Mouse (Mus musculus): ENCODE data around the gene Zfp1. TPM values are rescaled to one million over a fixed set of nuclear protein-coding genes. Genes with fewer than 3 reads are reported as not detected.
A peak's percentile ranks its signal among the peaks of the same experiment; 100 is the strongest.

Zfp1 gene
- total RNA-seq, 2 experiments from 2014 or later: 20.0 to 20.9 TPM

GRCm38 (mm10) chr8:111704585-111704984 is 61.4 kb downstream of the Zfp1 start:
- intact Hi-C loops (cut with DNase I): no loop called here
- DNase-seq (ENCODE audit: low spot score in 2 of 2): no peak

GRCm38 (mm10) chr8:111705222-111705621 is 62.0 kb downstream of the Zfp1 start:
- intact Hi-C loops (cut with DNase I): no loop called here
- no peak for DNase-seq (ENCODE audit: low spot score in 2 of 2)

DNA sequence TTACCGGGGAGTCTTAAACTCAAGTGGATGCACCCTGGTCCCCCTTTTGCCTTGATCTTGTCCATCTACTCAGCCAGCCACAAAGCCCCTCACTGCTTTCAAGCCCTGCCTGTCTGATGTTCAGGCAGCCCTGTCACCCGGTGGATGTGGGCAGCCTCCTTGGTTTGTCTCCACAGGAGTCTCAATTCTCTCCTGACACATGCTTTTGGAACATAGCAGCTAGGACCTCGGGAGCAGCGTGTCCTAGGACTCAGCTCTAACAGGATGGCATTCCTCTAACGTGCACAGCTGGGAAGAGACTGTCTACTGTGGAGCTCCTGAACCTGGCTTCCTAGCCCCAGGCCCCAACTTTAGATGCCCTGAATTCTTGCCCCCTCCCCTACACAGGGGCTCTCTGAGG is 62.5 kb downstream of the Zfp1 start:
- DNase-seq (ENCODE audit: low spot score in 2 of 2): no peak
- intact Hi-C loops (cut with DNase I): no loop called here

DNA sequence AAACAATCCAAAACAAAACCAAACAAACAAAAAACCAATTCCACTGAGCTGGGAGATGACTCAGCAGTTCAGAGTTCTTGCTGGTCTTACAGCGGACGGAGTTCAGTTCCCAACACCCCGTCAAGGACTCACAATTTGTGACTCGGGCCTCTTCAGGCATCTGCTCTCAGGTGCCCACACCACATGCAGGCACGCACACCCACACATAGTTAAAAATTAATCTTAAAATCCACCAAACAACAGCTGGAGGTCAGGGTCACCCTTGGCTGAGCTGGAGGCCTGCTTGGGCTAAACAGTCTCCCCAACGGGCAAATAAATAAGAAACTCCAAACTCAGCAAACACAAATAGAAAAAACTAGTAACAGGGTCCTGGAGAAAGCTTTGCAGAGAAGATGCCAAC is 65.1 kb downstream of the Zfp1 start:
- DNase-seq (ENCODE audit: low spot score in 2 of 2): no peak
- intact Hi-C loops (cut with DNase I): no loop called here

DNA sequence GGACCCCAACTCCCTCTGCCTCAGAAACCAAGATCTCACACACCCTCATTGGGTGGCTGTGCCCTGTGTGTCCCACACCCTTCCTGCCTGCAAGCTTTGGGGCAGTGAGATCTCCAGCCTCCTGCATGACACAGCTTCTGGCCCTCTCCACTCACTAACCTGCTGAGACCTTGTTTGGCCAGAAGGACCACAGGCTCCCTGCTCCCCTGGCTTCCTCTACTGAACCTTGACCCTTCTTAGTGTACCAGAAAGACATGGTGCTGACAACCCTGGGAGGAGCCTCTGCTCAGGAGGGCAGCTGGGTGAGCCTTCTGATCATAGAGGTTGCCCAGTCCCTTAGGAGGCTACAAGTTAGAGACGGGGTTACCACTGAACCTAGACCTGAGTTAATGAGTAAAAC is 66.0 kb downstream of the Zfp1 start:
- no peak for DNase-seq (ENCODE audit: low spot score in 2 of 2)
- intact Hi-C loops (cut with DNase I): no loop called here

GRCm38 (mm10) chr8:111710777-111711485 is 67.7 kb downstream of the Zfp1 start:
- intact Hi-C loops (cut with DNase I): loop anchor here (5.0 kb wide), 1 partner anchor 101 kb away; no protein-coding TSS in a partner anchor

GRCm38 (mm10) chr8:111712135-111712534 is 68.9 kb downstream of the Zfp1 start:
- DNase-seq (ENCODE audit: low spot score in 2 of 2): peak in 1 of 2 experiments; percentile 72
- intact Hi-C loops (cut with DNase I): loop anchor here (5.0 kb wide), 1 partner anchor 100 kb away; no protein-coding TSS in a partner anchor

More at GRCm38 (mm10) chr8:111710777-111711485, 67.7 kb downstream of the Zfp1 start:
- DNase-seq (ENCODE audit: low spot score in 2 of 2): no peak

GRCm38 (mm10) chr8:111712588-111712987 is 69.4 kb downstream of the Zfp1 start:
- intact Hi-C loops (cut with DNase I): loop anchor here (5.0 kb wide), 1 partner anchor 100 kb away; no protein-coding TSS in a partner anchor
- peak in 1 of 2 experiments; percentile 57 for DNase-seq (ENCODE audit: low spot score in 2 of 2)

DNA sequence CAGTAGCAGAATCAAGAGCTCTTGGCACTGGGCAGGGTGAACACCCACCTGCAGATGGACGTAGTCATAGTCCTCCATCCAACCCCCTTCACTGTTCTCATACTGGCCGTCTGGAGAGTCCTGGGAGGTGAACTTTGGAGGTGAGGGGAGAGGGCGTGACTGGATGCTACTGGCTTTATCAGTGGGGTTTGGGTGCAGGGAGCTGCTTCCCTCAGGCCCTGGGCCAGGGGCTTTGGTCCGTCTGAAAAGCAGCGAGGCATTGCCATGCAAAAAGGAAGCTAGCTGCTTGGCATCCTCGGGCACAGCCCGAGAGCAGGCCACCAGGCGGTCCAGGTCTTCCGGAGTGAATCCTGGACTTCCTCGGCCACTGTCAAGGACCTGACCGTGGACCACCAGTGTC is 70.1 kb downstream of the Zfp1 start:
- intact Hi-C loops (cut with DNase I): loop anchor here (5.0 kb wide), 1 partner anchor 99 kb away; no protein-coding TSS in a partner anchor
- DNase-seq (ENCODE audit: low spot score in 2 of 2): no peak

DNA sequence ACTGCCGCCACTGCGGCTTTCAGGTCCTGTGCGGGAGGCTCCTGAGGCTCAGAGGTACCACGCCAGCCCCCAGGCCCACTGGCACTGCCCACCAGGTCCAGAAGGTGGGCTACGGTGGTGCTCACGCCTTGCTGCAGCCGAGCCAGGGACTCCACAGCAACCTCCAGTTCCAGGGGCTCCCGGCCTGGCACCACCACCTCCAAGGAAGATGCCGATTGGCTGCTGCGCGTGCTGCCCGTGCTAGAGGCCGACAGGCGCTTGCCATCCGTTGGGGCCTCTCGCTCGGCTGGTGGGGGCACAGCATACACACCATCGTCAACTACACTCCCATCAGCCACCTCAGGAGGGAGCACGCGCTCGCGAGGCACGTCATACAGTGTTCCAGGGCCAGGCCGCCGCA is 70.6 kb downstream of the Zfp1 start:
- intact Hi-C loops (cut with DNase I): loop anchor here (5.0 kb wide), 1 partner anchor 98 kb away; no protein-coding TSS in a partner anchor
- DNase-seq (ENCODE audit: low spot score in 2 of 2): no peak

GRCm38 (mm10) chr8:111714295-111714694 is 71.1 kb downstream of the Zfp1 start:
- intact Hi-C loops (cut with DNase I): loop anchor here (5.0 kb wide), 1 partner anchor 98 kb away; no protein-coding TSS in a partner anchor
- DNase-seq (ENCODE audit: low spot score in 2 of 2): no peak

GRCm38 (mm10) chr8:111715514-111715913 is 72.3 kb downstream of the Zfp1 start:
- DNase-seq (ENCODE audit: low spot score in 2 of 2): no peak
- intact Hi-C loops (cut with DNase I): no loop called here

DNA sequence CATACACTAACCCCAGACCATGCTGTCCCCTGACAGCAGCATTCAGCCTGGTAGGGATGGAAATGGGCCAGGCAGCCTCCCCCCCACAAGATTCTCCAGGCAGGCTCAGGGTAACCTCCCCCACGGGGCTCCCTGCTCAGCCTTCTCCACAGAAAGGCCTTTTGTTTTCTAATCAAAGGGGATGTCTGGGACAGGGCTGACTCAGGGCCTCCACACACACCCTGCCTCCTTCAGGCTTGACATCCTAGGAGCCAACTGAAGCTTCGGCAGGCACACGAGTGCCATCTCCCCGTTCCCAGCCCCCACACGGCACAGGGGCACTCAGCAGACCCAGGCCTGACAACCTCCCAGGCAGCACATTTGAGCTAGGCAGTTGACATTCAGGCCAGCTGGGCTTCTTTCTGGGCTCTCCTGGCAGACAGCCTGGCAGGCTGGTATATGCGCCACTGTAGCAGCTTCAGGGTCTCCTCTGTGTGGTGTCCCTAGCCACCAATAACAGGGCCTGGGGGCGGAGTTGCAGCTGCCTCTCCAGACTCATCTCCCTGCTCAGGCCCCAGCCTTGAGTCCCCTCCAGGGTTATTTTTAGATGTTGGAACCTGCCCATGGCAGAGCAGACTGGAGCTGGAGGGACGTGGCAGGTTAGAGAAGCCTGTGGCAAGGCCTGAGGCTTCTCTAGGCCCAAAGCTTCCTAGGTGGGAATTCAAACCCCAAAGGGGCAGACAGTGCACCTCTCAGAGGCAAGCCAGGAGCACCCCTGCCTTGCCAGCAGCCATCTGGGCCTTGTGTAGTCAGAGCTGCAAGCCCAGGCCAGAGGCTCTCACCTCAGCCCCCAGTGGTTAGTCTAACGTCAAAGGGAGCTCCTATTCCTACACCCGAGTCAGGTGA is 73.6 kb downstream of the Zfp1 start:
- intact Hi-C loops (cut with DNase I): no loop called here
- peak; percentile 63 to 84 for DNase-seq (ENCODE audit: low spot score in 2 of 2)

DNA sequence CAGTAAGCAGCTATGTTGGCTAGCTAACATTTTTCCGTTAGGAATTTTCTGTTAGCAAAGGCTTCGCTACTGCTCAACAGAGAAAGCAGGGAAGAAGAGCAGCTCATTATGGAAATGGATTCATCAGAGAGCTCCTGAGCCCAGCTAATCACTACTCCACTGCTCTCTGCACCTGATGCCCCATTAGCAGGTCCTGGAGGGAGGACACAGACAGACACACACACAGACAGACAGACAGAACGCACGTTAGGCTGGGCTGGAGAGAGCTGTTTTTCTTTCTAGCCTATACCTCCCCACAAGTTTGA is 74.2 kb downstream of the Zfp1 start:
- no peak for DNase-seq (ENCODE audit: low spot score in 2 of 2)

GRCm38 (mm10) chr8:111717866-111718265 is 74.7 kb downstream of the Zfp1 start:
- no peak for DNase-seq (ENCODE audit: low spot score in 2 of 2)
- intact Hi-C loops (cut with DNase I): no loop called here

More for the DNA sequence above, 74.2 kb downstream of the Zfp1 start:
- intact Hi-C loops (cut with DNase I): no loop called here

- intact Hi-C loops (cut with DNase I): no loop called here
- DNase-seq (ENCODE audit: low spot score in 2 of 2): no peak
These were observed 75.7 kb downstream of the Zfp1 start for GRCm38 (mm10) chr8:111718937-111719336.

DNA sequence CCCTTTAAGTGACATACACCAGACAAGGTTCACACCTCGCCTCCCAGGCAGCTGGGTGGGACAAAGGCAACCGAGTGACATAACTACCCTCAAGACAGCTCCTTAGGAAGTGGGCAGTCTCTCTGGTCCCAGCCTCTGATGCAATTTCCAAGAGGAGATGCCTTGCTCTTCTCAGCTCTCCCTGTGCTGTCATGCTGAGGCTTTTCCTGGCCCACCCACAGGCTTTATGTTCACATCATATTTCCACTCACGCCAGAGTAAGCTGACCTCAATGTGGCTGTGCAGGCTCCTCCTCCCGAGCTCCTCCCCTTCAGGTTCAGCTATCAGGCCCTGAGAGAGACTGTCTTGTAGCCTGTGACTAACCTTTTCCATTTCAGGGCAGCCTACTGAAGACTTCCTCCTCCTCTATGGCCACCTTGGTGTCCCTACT is 76.9 kb downstream of the Zfp1 start:
- intact Hi-C loops (cut with DNase I): no loop called here
- DNase-seq (ENCODE audit: low spot score in 2 of 2): peak in 1 of 2 experiments; percentile 67
